Mouse (Mus musculus) right cerebral cortex, postnatal 14 days (tissue): ENCODE data around the gene Snrpc.
A peak's percentile ranks its signal among the peaks of the same experiment; 100 is the strongest.
"Not testable (repeated sequence)": the region's sequence is repeated elsewhere in the genome, so short reads cannot be mapped to it uniquely, and the experiment has no call there.

Source experiments
- DNase-seq: peaks from one replicate; pipeline ENCODE4 v3.0.0; 2022

Gene Snrpc

DNA sequence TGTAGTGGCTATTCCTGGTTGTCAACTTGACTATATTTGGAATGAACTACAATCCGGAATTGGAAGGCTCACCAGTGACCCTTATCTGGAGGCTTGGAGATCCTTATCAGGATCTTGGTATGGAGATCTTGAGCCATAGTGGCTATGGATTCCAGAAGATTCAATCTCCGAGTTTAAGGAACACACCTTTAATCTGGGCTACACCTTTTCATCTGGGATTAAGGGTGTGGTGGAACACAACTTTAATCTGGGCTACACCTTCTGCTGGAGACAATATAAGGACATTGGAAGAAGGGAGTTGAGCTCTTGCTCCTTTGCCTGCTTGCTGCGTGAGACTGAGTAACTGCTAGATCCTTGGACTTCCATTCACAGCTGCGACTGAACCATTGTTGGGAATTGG lies at the start of gene Snrpc:
Snrpc (plus strand) TSS at position 301 of the 400 bp plus-strand sequence.
- DNase-seq, result not testable (repeated sequence)

DNA sequence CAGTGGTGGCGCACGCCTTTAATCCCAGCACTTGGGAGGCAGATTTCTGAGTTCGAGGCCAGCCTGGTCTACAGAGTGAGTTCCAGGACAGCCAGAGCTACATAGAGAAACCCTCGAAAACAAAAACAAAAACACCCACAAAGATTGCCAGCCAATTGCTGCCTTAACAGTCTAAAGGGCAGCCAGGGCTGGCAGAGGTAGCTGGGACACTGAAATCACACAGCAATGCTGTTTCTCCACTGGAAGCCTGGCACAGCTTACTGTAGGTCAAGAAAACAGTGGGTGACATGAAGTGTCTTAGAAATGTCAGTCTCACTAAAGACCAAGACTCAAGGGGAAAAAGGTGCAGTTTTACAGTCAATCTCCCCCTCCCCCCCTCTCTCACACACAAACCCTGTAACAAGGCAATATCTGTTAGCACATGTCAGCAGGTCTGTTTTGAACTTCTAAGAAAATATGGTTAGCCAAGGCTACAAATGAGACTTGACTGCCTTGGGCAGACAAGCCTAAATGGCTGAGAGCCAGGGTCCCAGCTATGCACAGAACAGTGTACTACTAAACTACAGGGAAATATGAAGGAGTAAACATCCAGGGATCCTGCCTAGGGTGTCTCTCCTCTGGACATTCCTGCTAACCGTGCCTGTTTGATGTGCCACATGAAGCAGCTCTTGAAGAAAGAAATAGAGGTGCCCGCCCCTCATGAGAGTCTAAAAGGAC lies 49.3 kb upstream of the Snrpc start:
- no peak for DNase-seq

DNA sequence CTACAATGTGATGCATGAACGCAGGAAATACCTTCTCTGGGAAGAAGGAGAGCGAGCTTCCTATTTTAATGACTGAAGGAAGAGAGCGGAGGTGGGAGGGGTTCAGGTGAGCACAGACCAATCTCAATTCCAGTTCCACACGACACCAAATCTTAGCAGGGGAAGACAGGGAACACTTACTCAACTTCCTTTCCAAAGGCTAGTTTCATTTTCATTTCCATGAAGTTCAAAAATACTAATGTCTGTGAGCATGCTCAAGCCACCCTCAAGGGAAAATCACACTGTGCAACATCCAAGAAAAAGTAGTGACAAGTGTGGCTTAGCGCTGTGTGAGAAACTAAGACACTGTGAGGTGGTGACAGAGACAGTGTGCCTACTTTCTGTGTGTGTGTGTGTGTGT lies 47.9 kb upstream of the Snrpc start:
- DNase-seq, result no peak

DNA sequence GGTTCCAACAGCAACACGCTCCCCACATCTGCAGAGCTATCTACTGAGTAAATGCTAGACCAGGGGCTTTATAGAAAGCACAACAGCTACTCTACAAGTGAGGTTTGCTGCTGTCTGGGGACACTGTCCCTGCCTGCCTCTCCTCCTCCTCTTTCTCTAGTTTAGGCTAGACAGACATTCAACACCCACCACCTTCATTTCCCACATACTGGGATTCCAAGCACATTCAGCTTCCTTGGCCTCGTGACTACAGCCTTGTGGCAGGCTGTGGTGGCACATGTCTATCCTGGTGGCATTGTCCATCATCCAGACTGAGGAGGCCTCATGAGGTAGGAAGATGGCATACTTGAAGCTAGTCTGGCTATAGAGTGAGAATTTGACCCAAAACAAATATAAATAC lies 47.0 kb upstream of the Snrpc start:
- no peak for DNase-seq

- DNase-seq, result no peak
These were observed 46.4 kb upstream of the Snrpc start for GRCm38 (mm10) chr17:27791556-27791955.

- no peak for DNase-seq
These were observed 45.4 kb upstream of the Snrpc start for GRCm38 (mm10) chr17:27792516-27792915.

DNA sequence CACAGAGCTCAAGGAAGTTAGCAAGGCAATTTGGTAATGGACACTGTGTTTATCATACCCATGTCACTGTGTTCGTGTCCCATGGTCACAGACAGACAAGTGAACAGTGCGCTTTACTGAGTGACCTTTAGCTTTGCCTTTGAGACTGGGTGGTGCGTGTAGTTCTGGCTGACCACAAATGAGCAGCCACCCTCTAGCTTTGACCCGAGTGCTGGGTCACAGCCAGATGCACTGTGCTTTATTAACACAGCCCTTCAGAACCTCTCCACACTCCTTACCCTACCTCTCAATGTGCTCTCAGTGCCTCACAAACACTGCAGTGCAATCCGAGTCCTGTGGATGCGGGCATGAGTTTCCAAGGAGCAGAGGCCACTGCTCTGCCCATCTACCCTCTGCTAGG lies 44.8 kb upstream of the Snrpc start:
- DNase-seq, result no peak

DNA sequence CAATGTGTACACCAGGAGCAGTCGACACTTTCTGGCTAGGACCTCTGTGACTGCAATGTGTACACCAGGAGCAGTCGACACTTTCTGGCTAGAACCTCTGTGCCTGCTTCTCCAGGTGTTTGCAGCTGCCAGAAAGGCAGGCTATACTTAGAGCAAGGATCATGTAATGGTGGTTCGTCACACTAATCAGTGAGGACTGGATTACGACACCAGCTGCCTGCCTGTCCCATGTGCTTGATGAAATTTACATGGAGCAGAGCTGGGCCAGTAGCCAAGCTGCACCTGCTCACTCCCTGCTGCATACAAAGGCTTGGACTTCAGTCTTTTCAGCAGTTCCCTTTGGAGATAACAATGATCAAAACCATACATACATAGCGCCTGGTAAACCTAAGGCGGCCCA lies 41.2 kb upstream of the Snrpc start:
- DNase-seq, result peak; percentile 31

GRCm38 (mm10) chr17:27797341-27797872 lies 40.5 kb upstream of the Snrpc start:
- no peak for DNase-seq

GRCm38 (mm10) chr17:27799771-27800584 lies 38.0 kb upstream of the Snrpc start:
- no peak for DNase-seq

DNA sequence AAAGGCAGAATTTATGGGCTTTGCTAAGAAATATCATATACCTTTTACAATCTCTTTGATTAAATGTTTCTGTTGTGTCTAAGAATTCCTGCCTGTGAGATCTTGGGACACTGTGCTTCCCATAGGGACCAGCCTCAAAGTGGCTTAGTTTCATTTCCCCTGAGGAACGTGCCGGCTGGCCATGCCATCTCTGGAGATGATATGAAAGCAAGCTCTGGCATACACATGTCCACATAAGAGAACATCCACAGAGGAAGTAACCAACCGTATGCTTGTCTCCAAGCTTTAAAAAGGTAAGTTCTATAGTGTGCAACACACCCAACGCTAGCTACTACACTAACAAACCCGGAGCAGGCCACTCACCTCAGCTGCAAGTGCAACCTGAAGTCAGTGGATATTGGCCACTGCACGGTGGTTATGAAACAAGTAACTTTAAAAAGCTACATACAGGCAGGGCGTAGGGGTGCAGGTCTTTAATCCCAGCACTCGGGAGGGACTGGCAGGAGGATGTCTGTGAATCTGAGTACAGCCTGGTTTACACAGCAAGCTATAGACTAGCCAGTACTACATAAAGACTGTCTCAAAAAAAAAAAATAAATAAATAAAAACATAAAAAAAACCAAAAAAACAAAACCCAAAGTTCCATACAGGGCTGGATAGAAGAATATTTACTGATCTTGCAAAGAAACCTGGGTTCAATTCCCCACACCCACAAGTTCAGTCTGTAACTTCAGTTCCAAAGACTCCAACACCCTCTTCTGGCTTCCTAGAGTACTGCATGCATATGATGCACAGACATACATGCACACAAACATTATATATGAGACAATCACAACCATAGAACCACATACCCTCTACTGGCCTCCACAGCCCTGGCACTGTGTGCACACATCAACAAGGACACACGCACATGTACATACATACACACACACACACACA lies 37.0 kb upstream of the Snrpc start:
- no peak for DNase-seq

GRCm38 (mm10) chr17:27803752-27804151 lies 34.2 kb upstream of the Snrpc start:
- DNase-seq, result no peak

GRCm38 (mm10) chr17:27804156-27804690 lies 33.7 kb upstream of the Snrpc start:
- no peak for DNase-seq

GRCm38 (mm10) chr17:27804803-27805770 lies 32.9 kb upstream of the Snrpc start:
- DNase-seq, result no peak

DNA sequence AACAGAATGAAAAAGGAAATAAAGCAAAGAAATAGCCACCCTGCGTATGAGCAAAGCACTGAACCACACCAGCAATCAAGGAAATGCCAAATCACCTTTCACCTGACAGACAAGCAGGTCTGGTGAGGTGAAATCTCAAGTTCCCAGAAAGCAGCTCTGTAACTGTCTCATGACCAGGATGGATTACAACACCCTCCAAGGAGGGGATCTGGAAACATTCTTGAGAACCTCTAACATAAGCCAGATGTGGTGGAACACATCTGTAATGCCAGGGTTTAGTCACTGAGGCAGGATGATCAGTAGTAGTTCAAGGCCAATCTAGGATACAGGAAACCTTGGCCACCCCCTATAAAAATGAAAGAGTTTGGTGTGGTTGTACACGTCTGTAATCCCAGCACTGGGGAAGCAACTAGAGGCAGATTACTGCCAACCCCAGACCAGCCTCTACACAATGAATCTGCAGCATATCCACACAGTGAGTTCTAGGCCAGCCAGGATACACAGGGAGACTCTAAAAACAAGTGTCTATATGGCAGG lies 30.3 kb upstream of the Snrpc start:
- DNase-seq, result no peak

DNA sequence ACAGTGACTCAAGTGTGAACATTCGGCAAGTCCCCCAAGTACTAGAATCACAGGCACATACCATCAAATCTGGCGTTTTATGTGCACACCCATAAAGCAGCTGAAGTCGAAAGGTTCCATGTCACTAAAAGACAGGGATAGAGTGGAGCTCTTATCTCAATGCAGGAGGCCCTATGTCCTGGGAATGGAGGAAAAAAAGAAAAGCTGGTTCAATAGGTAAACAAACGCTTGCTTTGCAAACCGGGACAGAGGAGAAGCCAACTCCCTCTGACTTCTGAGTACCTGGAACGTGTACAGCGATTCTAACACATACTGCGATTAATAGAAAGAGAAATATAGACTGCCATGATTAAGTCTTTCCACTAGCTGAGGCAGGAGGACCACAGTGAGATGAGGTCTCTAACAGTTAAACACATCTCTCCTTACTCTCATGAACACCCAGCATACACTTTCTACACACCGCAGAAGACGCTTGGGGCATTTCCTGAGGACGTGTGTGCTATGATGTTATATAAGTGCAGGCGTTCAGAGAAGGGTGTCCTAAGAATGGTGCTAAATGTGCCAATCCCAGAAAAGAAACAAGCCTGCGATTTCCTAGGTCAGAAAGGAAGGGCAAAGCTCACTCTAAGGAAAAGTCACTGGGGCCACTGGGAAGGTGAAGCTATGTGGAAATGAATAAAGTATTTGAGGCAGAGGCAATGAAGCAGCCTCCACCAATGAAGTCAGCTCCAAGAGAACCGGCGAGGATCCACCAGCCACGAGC lies 27.2 kb upstream of the Snrpc start:
- DNase-seq, result no peak

DNA sequence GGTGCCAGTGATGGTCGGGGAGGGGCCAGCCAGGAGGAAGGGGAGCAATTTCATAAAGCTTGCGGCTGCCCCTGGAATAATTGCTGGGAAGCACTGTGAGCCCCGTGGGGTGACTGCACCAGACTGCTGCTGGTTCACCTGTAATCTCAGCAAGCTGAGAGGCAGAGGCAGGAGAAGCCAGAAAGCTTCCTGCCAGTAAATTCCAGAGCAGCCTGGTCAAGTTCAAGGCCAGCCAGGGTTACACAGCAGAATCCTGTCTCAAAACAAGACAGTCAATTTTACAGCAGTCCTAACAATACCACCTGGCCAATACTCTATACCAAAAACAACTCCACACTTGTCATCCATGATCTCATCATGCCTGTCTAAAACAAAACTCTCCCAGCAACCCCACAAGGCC lies 26.0 kb upstream of the Snrpc start:
- no peak for DNase-seq

GRCm38 (mm10) chr17:27814606-27815005 lies 23.3 kb upstream of the Snrpc start:
- no peak for DNase-seq

- no peak for DNase-seq
These were observed 18.9 kb upstream of the Snrpc start for GRCm38 (mm10) chr17:27819011-27819410.

DNA sequence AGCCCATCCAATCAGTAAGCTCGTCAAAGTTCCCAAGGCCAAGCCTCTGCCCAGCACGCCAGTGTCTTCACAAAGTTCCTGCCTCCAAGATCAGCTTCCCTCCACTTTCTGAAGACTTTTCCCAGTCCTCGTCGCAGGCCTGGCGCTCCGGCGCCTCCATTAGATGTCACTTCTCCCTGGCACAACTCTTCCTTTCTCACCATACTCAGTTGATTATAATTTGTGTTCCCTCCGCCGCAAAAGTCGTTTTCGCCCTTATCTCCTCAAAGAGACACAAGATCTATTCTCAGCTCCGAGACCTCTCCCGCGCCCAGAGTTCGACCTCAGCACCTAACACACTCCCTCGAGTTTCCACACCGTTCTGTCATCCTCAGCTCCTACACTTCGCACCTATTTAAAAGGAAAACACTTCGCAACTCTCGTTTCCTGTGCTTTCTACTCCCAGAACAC lies 18.4 kb upstream of the Snrpc start:
- DNase-seq, result peak; percentile 21
